Mouse (Mus musculus) intestine, postnatal 0 days (tissue): ENCODE measurements around the gene Car8. TPM values are rescaled to one million over a fixed set of nuclear protein-coding genes. Genes with fewer than 3 reads are reported as not detected.
"Not testable (repeated sequence)": the region's sequence is repeated elsewhere in the genome, so short reads cannot be mapped to it uniquely, and the experiment has no call there.

Experiments
- ATAC-seq: fragments of 200-750 bp; cut with Nextera tagmentation; 2 replicates; pipeline ENCODE4 v1.8.0; 2017; ENCODE audit warnings: mild to moderate bottlenecking, moderate TSS enrichment, moderate library complexity
- H3K27ac ChIP-seq: fragments of 300-500 bp; sonication (generic); 2 replicates; pipeline ENCODE4 v1.5.1; 2014; ENCODE audit warnings: mild to moderate bottlenecking, low read depth, low read length, moderate library complexity
- H3K27me3 ChIP-seq: fragments of 300-500 bp; sonication (generic); replicated peaks from 2 replicates; pipeline ENCODE4 v1.6.1; 2014; ENCODE audit warnings: low read length, mixed read lengths; ENCODE audit not compliant: control insufficient read depth, insufficient read depth
- H3K36me3 ChIP-seq: fragments of 300-500 bp; sonication (generic); 2 replicates; pipeline ENCODE4 v1.6.1; 2014; ENCODE audit warnings: mild to moderate bottlenecking, moderate library complexity; ENCODE audit not compliant: control insufficient read depth, insufficient read depth
- H3K4me1 ChIP-seq: fragments of 300-500 bp; sonication (generic); replicated peaks from 2 replicates; pipeline ENCODE4 v1.6.1; 2014; ENCODE audit warnings: antibody characterized with exemption, low read length, mixed read lengths; ENCODE audit not compliant: control insufficient read depth, insufficient read depth
- H3K4me2 ChIP-seq: fragments of 300-500 bp; sonication (generic); replicated peaks from 2 replicates; pipeline ENCODE4 v1.6.1; 2014; ENCODE audit warnings: low read depth, mild to moderate bottlenecking, moderate library complexity
- H3K4me3 ChIP-seq: fragments of 300-500 bp; sonication (generic); 2 replicates; pipeline ENCODE4 v1.5.1; 2014; ENCODE audit warnings: low read depth, low read length
- H3K9ac ChIP-seq: fragments of 300-500 bp; sonication (generic); 2 replicates; pipeline ENCODE4 v1.6.1; 2014; ENCODE audit warnings: mild to moderate bottlenecking, low read depth, low read length
- H3K9me3 ChIP-seq: fragments of 300-500 bp; sonication (generic); 2 replicates; pipeline ENCODE4 v1.6.1; 2016; ENCODE audit warnings: mixed run types; ENCODE audit not compliant: control insufficient read depth
- CTCF ChIP-seq: sonication (generic); IDR thresholded peaks from 2 replicates; pipeline ENCODE4 v1.5.1; 2016; ENCODE audit warnings: low read depth, mild to moderate bottlenecking, control low read depth, antibody characterized with exemption, moderate library complexity
- WGBS: fragments of 180-500 bp; shearing (Covaris S2); extraction: QIAGEN DNeasy Blood & Tissue Kit; methylation state at CpG from one replicate; pipeline ENCODE4 v1.1.7; 2014; 5-methylcytosine and 5-hydroxymethylcytosine counted together
- polyA plus RNA-seq: library from polyadenylated mRNA; unstranded; fragments of >200 nt; fragmentation: Nextera tagmentation; extraction: Ambion mirVana; gene quantifications from 2 replicates; pipeline ENCODE4 v1.2.1, GENCODE M21; 2015

Gene Car8
- polyA plus RNA-seq, 1 experiment from 2014 or later: 27.3 TPM

DNA sequence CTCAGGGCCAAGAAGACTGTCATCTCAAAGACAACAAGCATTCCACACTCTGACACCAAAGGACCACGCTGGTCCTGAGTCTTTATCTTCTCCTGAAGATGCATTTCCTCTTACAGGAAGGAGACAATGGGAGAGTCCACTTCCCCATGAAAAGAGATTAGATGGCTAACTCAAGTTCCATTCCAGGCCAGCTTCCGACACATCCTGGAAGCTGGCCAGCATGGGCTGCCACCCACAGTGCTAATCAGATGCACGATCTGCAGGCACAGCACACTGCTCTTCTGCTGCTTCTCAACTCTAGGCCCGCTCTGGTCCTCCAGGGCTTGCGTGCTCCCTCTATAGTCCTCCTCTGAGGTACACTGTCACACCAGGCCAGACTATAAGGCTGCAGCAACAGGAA is 40.8 kb downstream of the Car8 start:
- no peaks in the 10 kb centered on the region for H3K9me3 ChIP-seq
- H3K4me3 ChIP-seq: no peak overlapping the region
- H3K4me1 ChIP-seq: no peaks in the 10 kb centered on the region
- no peak for TF ChIP-seq CTCF
- no peak overlapping the region for H3K9ac ChIP-seq
- H3K27ac ChIP-seq: no peak overlapping the region
- ATAC-seq: no peak
- no peaks in the 10 kb centered on the region for H3K36me3 ChIP-seq
- no peak overlapping the region for H3K4me2 ChIP-seq
- 67% methylated on average over 5 of the region's 5 CpGs for WGBS
- H3K27me3 ChIP-seq: no peaks in the 10 kb centered on the region

DNA sequence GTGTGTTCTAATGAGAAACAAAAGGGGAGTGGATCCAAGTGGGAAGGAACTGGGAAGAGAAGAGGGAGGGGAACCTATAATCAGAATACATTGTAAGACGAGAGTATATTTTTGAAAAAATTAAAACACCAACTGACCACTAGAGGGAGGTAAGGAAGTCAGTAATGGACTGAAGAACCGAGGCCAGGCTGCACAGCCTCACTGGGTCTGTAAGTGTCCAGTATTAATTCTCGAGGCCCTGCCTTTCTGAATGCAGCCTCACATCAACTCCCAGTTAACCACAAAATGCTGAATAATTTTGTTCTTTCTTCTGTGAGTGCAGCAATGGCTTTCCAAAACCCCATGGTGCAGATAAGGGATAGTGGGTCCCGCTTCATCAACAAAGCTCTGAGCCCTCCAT is 48.4 kb downstream of the Car8 start:
- 0 out of 2 replicates have a peak, but pooled peaks have one; percentile 41 for ATAC-seq
- H3K4me3 ChIP-seq: no peak overlapping the region
- H3K9me3 ChIP-seq: no peaks in the 10 kb centered on the region
- no peaks in the 10 kb centered on the region for H3K36me3 ChIP-seq
- no peak overlapping the region for H3K4me2 ChIP-seq
- TF ChIP-seq CTCF: peak; percentile 66
- no peaks in the 10 kb centered on the region for H3K4me1 ChIP-seq
- no peaks in the 10 kb centered on the region for H3K27me3 ChIP-seq
- no peak overlapping the region for H3K9ac ChIP-seq
- no peak overlapping the region for H3K27ac ChIP-seq
- 65% methylated on average over 4 of the region's 4 CpGs for WGBS

DNA sequence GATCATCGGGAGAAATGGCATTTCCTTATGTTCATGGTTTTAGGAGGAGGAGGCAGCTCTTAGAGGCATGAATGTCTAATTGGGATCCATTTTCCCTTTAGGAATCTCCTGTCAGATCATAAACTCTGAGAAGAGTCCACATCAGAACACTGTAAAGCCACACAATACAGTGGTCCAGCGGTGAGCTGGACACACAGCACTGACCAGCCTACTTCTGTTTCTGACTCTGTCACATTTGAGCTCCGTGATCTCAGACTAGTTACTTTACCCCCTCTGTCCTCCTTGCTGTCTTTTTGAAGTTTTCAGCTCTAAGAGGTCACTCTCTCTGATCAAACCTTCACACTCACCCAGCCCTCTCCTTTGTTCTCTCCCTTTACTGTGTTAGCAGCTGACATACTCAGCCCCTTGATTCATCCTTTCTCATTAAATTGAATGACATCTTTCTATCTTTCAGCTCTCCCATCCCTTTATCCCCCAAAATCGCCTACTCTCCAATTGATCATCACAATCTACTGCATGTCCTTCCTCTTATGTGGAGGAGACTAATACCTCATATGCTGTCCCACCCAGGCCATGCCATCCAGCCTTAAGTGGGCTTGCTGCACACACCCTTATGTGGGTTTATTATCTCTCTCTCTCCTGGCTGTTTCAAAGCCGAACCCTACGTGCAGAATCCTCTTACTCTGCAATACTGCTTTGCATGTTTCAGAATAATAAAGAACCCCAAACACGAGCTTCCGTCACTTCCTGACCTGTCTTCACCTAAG is 51.7 kb downstream of the Car8 start:
- no peak overlapping the region for H3K9ac ChIP-seq
- 73% methylated on average over 8 of the region's 8 CpGs for WGBS
- ATAC-seq: no peak
- no peaks in the 10 kb centered on the region for H3K4me1 ChIP-seq
- no peak overlapping the region for H3K27ac ChIP-seq
- no peaks in the 10 kb centered on the region for H3K36me3 ChIP-seq
- H3K4me2 ChIP-seq: no peak overlapping the region
- no peak for TF ChIP-seq CTCF
- no peak overlapping the region for H3K4me3 ChIP-seq
- H3K27me3 ChIP-seq: no peaks in the 10 kb centered on the region
- H3K9me3 ChIP-seq: no peaks in the 10 kb centered on the region

DNA sequence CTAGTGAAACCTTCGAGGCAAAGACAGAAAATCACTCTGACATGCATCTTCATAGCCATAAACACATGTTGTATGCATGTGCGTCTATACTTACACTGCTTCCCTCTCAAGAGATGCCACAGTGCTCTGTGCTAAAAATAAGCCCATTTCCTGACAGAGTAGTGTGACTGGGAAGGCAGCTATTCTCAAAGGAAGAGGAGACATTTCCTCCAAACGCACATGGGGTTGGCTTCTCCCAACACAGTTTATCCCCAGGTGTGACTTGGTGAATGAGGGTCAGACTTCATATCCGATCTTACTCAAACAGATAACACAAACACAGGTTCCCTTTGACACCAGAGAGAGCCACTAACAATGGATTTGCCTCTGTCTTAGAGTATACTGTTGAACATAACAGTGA is 58.3 kb downstream of the Car8 start:
- no peak overlapping the region for H3K4me2 ChIP-seq
- H3K27me3 ChIP-seq: no peaks in the 10 kb centered on the region
- no peak overlapping the region for H3K4me3 ChIP-seq
- peaks cover 10% of the 10 kb centered on the region; the same call in 1 of the 2 replicates for H3K36me3 ChIP-seq
- ATAC-seq: no peak
- TF ChIP-seq CTCF: no peak
- no peaks in the 10 kb centered on the region for H3K4me1 ChIP-seq
- H3K9ac ChIP-seq: no peak overlapping the region
- H3K9me3 ChIP-seq: no peaks in the 10 kb centered on the region
- 68% methylated on average over 4 of the region's 4 CpGs for WGBS
- H3K27ac ChIP-seq: no peak overlapping the region

DNA sequence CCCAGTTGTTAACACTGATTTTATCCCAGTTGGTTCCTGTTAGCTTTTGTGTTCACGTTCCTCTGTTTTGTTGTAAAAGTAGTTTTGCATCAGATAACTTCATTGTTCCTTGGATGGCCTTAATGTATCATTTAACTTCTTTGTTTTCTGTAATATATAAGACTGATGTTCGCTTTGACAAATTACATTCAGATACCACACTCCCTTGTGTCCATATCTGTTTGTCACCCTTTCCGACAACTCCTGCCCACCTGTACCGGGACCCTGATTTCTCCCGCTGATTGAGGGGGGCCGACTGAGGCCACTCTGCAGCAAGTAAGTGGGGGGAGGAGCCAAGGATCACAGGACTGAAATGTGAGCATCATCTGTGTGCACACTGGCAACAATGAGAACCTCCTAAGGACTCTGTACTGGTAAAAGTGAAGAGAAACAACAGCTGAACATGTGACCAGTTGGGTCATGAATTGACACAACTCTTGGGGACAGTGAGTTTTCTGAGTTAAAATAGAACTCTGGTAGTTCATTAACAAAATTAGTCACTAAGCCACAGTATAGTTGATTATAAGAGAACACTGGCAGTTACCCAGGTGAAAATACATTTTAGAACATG is 84.1 kb downstream of the Car8 start:
- no peak overlapping the region for H3K27ac ChIP-seq
- 80% methylated on average over 6 of the region's 6 CpGs for WGBS
- H3K36me3 ChIP-seq: no peaks in the 10 kb centered on the region
- no peak overlapping the region for H3K9ac ChIP-seq
- H3K27me3 ChIP-seq: no peaks in the 10 kb centered on the region
- no peak overlapping the region for H3K4me2 ChIP-seq
- TF ChIP-seq CTCF: no peak
- H3K9me3 ChIP-seq: no peaks in the 10 kb centered on the region
- ATAC-seq: no peak
- no peak overlapping the region for H3K4me3 ChIP-seq
- no peaks in the 10 kb centered on the region for H3K4me1 ChIP-seq

DNA sequence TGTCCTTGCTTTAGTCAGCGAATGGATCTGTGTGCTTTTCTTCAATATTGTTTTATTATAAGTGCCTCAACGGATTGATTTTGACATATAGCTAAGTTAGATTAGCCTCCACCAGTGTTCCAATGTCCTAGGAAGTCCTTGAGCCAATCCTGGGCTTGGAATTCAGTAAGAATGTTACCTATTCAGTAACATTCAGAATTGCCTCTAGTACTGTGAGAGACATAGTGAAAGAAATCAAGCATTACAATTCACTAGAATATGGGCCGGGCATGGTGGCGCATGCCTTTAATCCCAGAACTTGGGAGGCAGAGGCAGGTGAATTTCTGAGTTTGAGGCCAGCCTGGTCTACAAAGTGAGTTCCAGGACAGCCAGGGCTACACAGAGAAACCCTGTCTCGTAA is 84.9 kb downstream of the Car8 start:
- not testable (repeated sequence) for H3K27me3 ChIP-seq, H3K9ac ChIP-seq, H3K27ac ChIP-seq, H3K4me1 ChIP-seq, H3K36me3 ChIP-seq, H3K4me3 ChIP-seq, ATAC-seq, H3K9me3 ChIP-seq, H3K4me2 ChIP-seq
- 90% methylated on average over 5 of the region's 5 CpGs for WGBS
